Mouse (Mus musculus): Measurements from ENCODE around the gene S100a16.

Gene S100a16

DNA sequence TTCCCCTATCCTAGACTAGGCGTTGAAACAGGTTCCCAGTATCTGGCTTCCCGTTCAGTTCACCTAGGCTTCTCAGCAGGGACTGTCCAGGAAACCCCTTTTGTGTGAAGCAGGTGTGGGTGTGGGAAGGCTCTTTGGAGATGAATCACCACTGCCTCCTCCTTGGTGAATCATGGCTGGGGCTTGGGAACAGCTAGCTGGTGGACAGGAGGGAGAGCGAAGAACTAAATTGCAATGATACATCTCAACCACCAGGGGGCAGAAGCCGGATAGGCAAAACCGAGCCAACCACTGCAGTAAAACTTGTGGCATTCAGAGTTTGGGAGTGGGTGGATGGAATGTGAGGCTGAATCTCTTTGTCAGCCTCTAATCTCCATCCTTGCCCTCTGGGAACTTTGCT, 48.5 kb downstream of the S100a16 start:
- in situ Hi-C loops (cut with MboI; ENCODE audit: low sequenced_read_pairs): no loop called here

DNA sequence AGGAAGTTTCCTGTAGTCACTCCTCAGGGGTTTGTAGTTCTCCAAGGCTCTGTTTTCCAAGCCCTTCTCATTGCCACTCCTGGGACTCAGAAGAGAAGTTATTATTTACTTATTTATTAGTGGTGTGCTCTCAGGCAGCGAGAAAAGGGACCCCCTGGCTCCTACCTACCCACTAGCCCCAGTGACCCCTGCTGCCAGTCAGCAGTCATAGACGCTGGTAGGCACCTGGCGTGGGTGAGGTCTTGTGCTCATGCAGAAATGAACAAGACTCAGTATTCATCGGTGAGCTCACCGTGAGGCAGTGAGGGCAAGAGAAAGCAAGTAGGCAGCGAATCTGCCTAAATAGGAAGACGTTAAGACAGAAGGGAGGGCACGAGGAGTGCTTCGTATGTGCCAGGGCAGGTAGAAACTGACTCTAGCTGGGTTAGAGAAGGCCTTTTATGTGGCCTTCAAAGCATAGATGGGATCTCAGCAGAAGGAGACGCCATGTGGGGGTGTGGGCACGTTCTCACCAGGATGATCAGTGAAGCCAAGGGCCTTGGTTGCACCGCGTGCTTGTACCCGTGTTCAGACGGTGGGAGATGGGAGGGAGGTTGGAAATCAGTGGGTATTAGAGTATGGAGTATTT, 49.1 kb downstream of the S100a16 start:
- in situ Hi-C loops (cut with MboI; ENCODE audit: low sequenced_read_pairs): no loop called here

GRCm38 (mm10) chr3:90586906-90587305, 49.9 kb downstream of the S100a16 start:
- in situ Hi-C loops (cut with MboI; ENCODE audit: low sequenced_read_pairs): no loop called here

- in situ Hi-C loops (cut with MboI; ENCODE audit: low sequenced_read_pairs): no loop called here
These were observed 50.5 kb downstream of the S100a16 start for GRCm38 (mm10) chr3:90587361-90588101.

DNA sequence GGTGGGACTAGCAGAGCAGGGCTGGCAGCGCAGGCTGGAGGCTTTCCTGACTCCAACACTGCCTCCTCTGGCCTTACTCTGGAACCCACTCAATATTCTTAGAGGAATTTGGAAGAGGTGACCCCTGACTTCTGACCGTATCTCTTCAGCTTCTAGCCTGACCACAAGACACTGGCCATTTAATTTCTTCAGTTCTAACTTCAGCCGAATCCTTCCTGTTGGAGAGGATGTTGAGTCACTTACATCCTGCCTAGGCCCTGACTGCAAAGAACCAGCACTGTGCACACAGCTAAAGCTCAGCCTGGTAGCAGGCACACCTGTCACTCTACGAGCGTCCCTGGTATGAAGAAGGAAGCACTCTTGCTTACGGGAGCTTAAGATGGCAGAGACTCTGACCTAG, 52.3 kb downstream of the S100a16 start:
- in situ Hi-C loops (cut with MboI; ENCODE audit: low sequenced_read_pairs): no loop called here

DNA sequence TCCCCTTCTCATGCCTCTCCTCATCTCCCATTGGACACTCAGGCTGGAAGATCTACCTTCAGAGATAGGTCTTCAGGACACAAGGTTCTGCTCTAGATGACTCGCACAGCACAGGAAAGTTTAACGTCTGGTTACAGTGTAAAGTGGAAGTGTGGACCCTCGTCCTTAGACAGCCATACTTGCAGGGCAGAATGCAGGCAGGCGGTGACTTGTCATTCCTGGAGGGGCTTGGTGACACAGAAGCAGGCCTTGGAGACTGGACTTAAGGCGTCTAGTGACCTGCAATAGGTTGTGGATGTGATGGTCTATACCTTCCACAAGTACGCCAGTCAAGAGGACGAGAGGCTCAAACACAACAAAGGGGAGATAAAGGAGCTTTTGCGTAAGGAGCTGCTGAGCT, 52.9 kb downstream of the S100a16 start, which contains the start of gene S100a2:
Gene S100a2 (plus strand): TSS at position 301 of the 400 bp plus-strand sequence.
- in situ Hi-C loops (cut with MboI; ENCODE audit: low sequenced_read_pairs): no loop called here
